Mouse (Mus musculus) mouse embryonic stem cell (cell line): ENCODE measurements around the gene Olfr288.

Experiments used
- in situ Hi-C, 2 experiments: fragments of 300-500 bp; cut with MboI; formaldehyde crosslinking; loops; 1 replicate in 1 of 2; 3 replicates in 1 of 2; pipeline ENCODE4 v1.14.3; 2019 to 2020; ENCODE audit warnings: low sequenced_read_pairs in 2 of 2, low pct_unique_long_range_greater_than_20kb in 1 of 2, mixed read lengths in 1 of 2; ENCODE audit not compliant: unreplicated experiment in 1 of 2

The Olfr288 gene

DNA sequence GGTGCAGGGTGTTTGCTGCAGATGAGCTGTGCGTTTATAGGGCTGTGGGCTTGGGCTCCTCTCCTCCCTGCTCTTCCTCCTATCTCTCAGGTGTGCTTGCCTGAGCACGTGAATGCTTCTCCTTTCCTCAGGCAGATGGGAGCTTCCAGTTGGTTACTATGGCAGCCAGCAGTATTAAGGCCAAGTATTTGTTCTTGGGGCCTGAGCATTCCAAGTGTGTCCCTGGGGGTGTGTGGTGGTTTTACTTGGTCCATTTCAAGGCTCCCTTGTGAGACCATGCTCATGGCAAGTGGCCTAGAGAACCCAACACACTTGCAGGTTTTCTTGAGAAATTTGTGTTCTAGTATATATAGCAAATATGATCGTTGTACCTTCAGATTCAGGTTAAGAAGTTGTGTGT is at the start of gene Olfr288:
Olfr288 (minus strand) TSS at position 101 of the 400 bp plus-strand sequence.
- in situ Hi-C loops = no loop called here

DNA sequence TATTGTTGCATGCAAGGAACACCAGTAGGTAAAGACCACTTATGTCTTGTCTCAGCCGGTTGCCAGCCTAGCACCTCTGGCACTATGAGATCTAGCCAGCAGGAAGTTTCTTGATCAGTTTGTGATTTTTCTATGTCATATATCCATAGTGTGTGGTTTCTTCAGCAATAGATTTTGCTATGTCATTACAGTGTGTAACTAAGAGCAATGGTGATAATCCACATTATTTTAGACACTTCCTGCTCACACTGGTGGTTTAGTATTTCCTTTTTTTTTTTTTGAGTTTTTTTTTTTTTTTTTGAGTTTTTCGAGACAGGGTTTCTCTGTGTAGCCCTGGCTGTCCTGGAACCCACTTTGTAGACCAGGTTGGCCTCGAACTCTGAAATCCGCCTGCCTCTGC is 40.1 kb upstream of the Olfr288 start:
- in situ Hi-C loops = no loop called here

DNA sequence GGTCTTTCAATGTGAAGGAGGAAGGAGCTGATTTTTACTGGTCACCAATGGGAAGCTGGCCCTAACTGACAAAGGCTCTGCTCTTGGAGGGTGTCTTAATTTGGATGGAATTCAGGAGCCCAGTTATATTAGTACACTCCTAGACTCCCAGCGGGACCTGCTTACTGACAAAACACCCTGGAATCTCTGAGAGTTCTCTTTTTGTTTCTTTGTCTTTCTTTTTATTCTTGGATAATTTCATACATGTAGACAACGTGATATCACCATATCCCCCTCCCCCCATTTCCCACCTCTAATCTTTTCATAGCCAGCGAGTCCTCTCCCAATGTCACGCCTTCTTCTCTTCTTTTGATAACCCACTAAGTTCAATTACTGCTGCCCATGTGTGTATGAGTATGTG is 39.0 kb upstream of the Olfr288 start, which contains the start of gene Olfr286:
Olfr286 (minus strand) TSS at position 101 of the 400 bp plus-strand sequence.
- in situ Hi-C loops = no loop called here

DNA sequence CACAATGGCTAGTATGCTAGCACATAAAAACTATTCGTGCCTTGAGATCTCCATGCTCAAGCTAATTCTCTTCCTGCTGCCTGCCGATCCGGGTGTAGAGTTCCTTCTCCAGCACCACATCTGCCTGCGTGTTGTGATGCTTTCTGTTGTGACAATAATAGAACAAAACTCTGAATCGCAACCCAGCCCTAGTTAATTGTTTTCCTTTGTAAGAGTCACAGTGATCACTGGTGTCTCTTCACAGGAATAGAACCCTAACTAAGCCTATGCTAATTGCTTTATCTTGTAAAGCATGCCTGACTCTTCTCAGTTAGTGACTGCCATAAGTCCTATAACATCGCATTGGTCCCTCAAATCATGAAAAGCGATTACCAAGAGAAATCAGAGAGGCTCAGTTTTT is 30.8 kb upstream of the Olfr288 start:
- in situ Hi-C loops = no loop called here

DNA sequence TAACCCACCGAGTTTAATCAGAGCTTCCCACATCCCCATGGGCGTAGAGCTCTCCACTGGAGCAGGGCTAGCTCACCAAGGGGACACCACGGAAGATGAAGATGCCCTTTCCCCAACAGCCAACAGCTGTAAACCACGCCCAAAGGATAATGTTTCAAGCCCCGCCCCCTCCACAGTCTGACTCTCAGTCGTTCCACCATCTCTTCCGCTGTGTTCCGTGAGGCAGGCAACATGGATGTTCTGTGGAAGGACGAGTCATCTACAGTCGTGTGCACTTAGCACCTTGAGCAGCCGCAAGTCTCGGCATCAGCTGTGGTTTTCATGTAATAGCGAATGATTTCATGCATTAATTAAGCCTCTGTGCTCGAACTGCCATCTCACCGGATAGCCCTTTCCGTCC is 30.3 kb upstream of the Olfr288 start:
- in situ Hi-C loops = no loop called here

DNA sequence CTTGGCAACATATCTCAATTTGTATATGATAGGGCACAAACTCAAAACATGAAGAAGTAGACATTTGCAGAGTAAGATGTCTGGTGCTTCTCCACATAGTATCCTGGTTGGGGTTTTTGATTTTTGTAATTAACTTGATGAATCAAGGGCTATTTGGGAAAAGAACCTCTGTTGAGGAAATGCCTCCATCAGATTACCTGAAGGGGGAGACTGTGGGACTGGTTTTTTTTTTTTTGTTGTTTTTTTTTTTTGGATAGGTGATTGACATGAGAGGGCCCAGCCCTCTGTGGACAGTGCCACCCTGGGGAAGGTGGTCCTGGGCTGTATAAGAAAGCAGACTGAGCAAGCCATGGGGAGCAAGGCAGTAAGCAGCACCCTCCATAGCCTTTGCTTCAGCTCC is 27.0 kb upstream of the Olfr288 start:
- in situ Hi-C loops = no loop called here

DNA sequence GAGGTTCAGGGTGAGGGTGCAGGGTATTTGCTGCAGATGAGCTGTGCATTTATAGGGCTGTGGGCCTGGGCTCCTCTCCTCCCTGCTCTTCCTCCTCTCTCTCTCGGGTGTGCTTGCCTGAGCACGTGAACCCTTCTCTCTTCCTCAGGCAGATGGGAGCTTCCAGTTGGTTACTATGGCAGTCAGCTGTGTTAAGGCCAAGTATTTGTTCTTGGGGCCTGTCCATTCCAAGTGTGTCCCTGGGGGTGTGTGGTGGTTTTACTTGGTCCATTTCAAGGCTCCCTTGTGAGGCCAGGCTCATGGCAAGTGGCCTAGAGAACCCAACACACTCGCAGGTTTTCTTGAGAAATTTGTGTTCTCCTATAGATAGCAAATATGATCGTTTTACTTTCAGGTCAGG is 25.5 kb upstream of the Olfr288 start, which contains the start of the genes Gm44579 and Olfr287:
Gm44579 (minus strand) TSS at position 101 of the 400 bp plus-strand sequence.
Olfr287 (minus strand) TSS at position 180 of the 400 bp plus-strand sequence.
- in situ Hi-C loops = no loop called here

DNA sequence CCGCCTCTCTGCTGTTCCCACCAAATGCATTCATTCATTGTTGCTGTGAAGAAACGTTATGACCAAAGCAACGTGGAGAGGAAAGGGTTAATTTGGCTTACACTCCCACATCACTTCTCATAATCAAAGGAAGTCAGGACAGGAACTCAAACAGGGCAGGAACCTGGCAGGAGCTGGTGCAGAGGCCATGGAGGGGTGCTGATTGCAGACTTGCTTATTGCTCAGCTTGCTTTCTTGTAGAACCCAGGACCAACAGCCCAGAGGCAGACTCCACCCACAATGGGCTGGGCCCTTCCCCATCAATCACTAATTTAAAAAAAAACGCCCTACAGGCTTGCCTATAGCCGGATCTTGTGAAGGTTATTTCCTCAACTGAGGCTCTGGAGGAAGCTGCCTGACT is 18.8 kb upstream of the Olfr288 start:
- in situ Hi-C loops = no loop called here

DNA sequence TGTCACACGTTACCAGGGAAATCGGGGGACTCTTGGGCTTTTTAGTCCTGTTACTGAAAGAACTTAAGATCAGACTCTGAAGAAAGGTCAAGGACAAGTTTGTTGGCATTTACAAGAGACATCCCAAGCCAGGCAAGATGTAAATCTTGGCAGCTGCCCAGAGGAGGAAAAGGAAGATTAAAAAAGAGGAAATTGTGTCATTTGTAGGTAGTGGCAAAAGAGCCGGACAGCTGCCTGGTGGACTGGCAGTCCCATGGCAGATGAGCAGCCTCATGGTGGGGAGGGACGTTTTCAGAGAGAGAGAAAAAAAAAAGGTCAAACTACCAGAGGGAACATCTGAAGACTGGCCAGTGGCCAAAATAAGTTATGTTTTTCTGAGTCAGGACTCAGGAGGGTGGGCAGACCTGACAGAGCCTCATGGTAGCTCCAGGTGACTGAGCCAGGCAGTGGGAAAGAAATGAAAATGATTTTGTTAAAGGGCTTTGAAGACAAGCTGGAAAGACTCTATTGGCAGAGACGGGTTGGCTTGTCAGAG is 18.1 kb upstream of the Olfr288 start:
- in situ Hi-C loops = no loop called here

DNA sequence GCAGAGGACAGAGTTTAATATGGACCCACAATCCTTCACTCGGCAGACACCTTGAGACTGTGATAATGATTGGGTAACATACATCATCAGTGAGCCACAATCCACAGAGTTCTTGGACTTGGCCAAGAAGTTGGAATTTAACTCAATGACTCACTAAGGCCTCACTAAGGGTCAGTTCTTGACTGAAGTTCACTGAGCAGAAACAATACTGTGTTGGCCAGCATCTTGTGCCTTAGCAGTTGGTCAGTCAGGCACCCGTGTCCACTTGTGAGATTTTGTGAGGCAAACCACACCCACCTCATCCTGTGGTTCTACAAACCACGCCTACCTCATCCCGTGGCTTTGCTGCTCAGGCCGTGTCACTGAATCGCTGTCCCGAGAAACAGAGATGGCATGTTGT is 14.3 kb upstream of the Olfr288 start:
- in situ Hi-C loops = no loop called here

DNA sequence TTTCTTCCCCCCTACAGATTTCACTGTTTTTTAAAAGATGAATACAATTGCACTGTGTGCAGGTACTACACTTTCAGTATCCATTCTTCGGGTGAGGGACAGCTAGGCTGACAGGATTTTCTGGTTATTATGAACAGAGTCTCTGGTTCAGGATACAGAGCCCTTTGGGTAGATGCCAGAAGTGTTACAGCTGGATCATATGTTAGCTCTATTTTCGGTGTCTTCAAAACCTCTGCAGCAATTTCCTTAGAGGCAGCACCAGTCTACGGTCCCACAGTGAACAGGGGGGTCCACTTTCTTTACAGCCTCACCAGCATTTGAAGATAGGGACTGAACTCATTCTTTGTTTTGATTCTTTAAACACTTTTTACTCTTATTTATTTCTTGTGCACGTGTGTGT is 10.9 kb downstream of the Olfr288 start:
- in situ Hi-C loops = loop anchor here (10.0 kb wide), 1 partner anchor 210 kb away; no protein-coding TSS in a partner anchor

DNA sequence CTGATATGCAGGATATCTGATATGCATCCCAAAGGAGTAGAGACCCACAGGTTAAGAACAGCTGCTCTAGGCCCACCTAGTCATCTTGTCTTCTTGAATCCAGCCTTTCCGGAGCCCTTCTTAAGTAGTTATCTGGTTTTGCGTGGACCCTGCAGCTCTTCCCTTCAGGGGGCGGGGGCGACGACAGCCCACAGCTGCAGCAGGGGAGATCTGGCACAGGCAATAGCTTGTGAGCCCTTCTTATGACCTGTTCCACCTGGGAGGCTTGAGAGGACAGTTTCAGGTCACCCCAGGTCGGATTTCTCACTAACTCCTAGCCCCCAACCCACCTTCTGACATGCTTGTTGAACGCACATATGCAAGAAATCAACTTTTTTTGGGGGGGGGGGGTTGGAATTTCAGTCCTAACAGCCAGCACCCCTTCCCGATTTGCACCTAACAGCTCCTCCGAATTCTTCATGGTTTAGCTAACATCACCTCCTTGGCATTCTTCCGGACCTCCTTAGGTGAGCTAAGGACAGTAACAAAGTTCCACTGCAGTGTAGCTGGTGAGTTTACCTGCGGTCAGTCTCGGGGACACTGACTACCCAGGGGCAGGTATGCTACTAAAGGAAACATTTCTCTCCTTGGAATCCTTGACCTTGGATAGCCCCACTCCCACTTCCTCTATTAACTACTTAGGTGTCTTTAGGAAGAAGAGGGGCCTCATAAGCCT is 13.3 kb downstream of the Olfr288 start:
- in situ Hi-C loops = loop anchor here (10.0 kb wide), 1 partner anchor 213 kb away; no protein-coding TSS in a partner anchor

DNA sequence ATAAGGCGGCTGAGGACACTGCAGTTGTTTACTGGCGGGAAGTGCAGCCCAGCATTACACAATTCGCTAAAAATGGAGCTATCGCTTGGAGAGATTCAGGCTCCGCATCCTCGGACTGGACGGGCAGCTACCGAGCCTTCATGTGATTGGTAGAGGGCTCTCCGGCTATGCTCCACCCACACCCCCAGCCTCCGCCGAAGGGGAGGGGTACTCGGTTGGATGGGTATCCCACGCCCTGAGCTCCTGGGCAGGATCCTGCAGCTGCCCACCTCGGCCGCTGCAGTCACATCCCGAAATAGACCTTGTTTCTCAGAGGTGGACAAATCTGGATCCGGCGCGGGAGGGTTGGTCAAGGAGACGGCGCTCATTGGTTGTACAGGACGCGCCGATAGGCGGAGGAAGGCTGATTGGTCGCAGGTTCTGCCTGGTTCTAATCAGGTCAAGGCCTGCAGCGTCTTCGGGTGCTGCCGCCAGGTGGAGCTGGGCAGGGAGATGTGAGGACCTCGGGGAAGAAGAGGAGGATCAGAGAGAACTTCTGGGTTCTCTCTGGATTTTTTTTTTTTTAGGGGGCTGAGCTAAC is 14.1 kb downstream of the Olfr288 start:
- in situ Hi-C loops = loop anchor here (10.0 kb wide), 1 partner anchor 214 kb away; no protein-coding TSS in a partner anchor

DNA sequence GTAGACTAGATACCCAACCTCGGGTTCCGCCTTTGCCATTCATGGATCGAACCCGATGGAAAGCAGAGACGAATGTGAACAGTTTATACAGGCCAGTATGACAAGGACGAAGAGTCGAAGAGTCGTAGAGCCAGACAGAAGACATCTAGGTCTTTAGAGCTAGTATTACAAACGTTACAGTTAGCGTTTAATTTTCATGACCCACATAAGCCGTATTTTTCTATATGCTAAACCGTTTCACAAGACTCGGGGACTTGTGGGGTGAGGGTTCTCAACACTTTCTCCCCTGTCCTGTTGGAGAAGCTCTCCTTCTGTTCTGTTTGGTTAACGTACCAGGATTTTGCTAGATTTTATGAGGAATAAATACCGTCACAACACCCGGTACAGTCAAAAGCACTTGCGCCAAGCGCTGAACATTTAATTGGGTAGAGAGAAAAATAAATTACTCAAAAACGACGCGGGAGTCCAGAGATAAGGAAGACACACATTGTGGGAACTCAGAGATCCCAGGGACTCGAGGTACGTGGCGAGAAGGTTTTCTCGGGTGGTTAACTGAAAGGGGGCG is 14.7 kb downstream of the Olfr288 start:
- in situ Hi-C loops = loop anchor here (10.0 kb wide), 1 partner anchor 214 kb away; no protein-coding TSS in a partner anchor

DNA sequence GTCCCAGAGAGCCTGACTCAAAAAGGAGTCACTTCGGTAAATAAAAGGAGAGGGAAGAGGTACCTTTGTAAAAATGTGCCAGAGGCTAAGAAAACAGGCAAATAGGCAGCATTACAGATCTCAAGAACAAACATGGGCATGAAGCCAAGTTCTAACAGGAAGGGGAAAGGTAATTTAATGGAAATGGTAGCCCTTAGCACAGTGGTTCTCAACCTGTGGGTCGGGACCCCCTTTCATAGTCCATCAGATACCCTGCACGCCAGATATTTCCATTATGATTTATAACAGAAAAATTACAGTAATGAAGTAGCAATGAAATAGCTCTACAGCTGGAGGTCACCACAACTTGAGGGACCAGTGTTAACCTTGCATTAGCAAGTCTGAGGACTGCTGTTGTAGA is 18.0 kb downstream of the Olfr288 start:
- in situ Hi-C loops = no loop called here

DNA sequence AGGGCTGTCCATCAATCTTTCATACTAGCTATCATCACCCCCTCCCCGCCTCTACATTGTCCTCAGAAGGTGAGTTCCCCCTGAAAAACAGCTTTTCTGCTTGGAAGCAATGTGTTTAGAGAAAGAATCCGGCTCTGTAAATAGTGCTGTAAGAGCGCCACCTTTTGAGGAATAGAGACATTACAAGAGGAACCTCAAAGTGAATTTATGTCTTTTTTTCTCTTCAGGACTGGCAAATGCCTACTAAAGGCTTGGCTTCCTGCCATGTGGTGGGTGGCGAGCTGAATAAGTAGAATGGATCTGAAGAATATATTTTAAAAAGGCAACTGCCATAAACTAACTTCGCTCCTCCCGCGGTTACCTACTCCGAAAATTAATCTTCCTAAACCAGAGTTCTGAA is 21.5 kb downstream of the Olfr288 start:
- in situ Hi-C loops = loop anchor here in 1 of 2 experiments (25.0 kb wide), 1 partner anchor 312 kb away; no protein-coding TSS in a partner anchor

DNA sequence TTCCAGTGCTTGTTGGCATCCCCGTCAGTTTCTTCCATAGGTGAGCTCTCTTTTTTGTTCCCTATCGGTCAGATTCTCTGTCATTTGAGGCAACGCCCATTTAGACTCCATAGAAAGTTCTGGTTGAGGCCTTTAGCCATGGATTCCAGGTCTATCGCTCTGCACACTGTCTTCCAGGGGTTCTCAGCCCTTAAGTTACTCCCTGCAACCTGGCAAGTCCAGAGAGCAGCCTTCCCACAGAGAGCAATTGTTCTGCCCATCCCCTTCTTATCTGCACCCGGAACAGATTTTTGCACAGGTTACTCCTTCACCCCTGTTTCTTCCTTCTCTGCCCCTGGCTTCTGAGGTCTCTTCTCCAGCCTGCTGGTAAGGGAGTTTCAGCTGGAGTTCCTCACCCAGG is 23.2 kb downstream of the Olfr288 start:
- in situ Hi-C loops = loop anchor here in 1 of 2 experiments (25.0 kb wide), 1 partner anchor 310 kb away; no protein-coding TSS in a partner anchor

DNA sequence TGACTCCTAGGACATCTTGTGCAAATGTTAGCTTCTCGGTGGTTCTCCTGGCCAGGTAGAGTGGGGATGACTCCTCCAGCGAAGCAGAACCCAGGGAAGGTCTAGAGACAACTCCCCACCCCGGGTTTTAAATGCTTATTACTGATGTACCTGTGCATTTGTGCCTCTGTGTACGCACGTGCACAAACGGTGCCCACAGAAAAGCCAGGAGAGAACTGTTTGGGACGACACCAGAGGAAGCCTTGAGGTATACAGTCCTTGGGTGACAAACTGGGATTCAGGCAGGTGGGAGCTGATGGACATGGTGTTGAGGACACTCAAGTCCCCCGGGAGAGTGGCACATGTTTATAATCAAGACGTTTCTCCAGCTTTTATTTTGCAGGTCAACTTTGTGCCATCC is 24.4 kb downstream of the Olfr288 start:
- in situ Hi-C loops = loop anchor here in 1 of 2 experiments (25.0 kb wide), 1 partner anchor 309 kb away; no protein-coding TSS in a partner anchor

DNA sequence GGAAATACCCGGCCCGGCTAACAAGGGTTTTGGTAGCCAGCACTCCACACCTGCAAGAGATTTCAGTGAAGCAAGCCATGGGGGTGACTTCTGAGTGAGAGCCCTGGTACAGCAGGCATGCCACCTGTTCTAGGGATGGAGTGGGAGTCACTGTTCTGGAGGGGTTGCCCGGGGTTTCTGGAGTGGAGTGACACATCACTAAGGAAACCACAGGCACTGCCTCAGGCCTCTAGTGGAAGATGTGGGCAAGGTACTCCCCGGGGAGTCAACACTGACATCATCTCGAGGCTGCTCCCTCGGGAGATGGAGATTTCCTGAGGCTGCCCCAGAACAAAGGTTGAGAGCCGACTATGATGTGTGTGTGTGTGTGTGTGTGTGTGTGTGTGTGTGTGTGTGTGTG is 25.0 kb downstream of the Olfr288 start:
- in situ Hi-C loops = loop anchor here in 1 of 2 experiments (25.0 kb wide), 1 partner anchor 308 kb away; no protein-coding TSS in a partner anchor
